Comparison of ENCODE assay signal across 14 mouse cellular contexts in the genomic region with DNA sequence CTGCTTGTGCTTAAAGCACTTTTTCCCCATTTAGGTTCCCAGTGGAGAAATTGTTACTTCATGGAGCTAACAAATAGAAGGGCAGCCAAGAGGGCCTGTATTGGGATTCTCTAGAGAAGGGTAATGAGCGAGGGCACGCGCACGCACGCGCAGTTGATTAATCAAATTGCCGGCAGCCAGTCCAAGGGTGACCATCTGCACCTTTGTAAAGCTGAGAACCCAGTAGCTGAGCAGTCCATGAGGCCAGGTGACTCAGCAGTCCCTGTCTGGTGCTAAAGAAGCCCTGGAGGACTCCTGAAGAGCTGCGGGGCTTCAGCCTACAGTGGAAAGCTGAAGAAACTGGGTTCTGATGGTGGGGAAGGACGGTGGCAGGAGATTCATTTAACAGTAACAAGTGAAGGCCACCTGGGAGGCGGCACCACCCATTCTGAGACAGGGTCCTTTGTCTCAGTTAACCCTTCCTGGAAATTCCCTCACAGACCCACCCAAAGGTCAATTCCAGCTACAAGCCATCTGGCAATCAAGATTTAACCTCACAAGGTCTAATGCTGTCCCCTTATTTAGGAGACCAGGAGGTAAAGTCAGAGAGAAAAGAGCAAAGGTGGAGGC.
A peak's percentile ranks its signal among the peaks of the same experiment; 100 is the strongest.
DNase-seq lines count a peak whose midpoint lies in the region; ATAC-seq and TF ChIP-seq lines count a peak whose summit lies in the region.
"Had no signal": no experiment of that assay in that cellular context is flagged by ENCODE, and none has a peak within 500 bp of the region (broad histone marks: within the 10 kb centered on the region; RNA-seq: fewer than 3 reads in every experiment).

No protein-coding gene starts in this region.

- peaks cover 10% of the 10 kb centered on the region for H3K4me1 ChIP-seq in hindbrain, embryonic 10.5 days (replicated peaks)
- no peaks in the 10 kb centered on the region; the same call in 1 of the 2 replicates for H3K4me1 ChIP-seq in hindbrain, postnatal 0 days (ENCODE audit: insufficient read depth, low read length)
- H3K4me1 ChIP-seq in hindbrain, embryonic 12.5 days: peaks cover 18% of the 10 kb centered on the region
- peaks cover 6% of the 10 kb centered on the region; the same call in 1 of the 2 replicates for H3K4me1 ChIP-seq in midbrain, postnatal 0 days (ENCODE audit: insufficient read depth, low read length)

- DNase-seq in hindbrain, embryonic 10.5 days (ENCODE audit: low spot score): no peak
- no peak for DNase-seq in hindbrain, postnatal 0 days (ENCODE audit: low spot score)
- peak; percentile 69 for DNase-seq in cerebellum, adult 11 months
- DNase-seq in midbrain, postnatal 0 days (ENCODE audit: low spot score): no peak
- no peak for DNase-seq in kidney, adult 9 months
- no peak for DNase-seq in left cerebral cortex, adult 2 months (ENCODE audit: extremely low spot score in 1 of 2, low spot score in 2 of 2)
- DNase-seq in kidney, postnatal 14 days: no peak
- DNase-seq: gastrocnemius, adult 2 months; heart, postnatal 4 days; kidney, adult 8-10 months; lung, postnatal 14 days had no signal

- no peaks in the 10 kb centered on the region for H3K36me3 ChIP-seq in hindbrain, embryonic 10.5 days
- no peaks in the 10 kb centered on the region for H3K36me3 ChIP-seq in hindbrain, postnatal 0 days (ENCODE audit: insufficient read depth, low read length)
- H3K36me3 ChIP-seq in hindbrain, embryonic 12.5 days: no peaks in the 10 kb centered on the region
- H3K36me3 ChIP-seq in midbrain, postnatal 0 days (ENCODE audit: insufficient read depth, low read length): no peaks in the 10 kb centered on the region

- no peak overlapping the region for H3K9ac ChIP-seq in hindbrain, postnatal 0 days (replicated peaks; ENCODE audit: low read length)
- no peak overlapping the region for H3K9ac ChIP-seq in hindbrain, embryonic 12.5 days
- no peak overlapping the region for H3K9ac ChIP-seq in midbrain, postnatal 0 days (replicated peaks; ENCODE audit: low read length, poor library complexity, severe bottlenecking)
- H3K9ac ChIP-seq: liver, embryonic 14.5 days had no signal

- intact Hi-C loops in left cerebral cortex, adult 2 months (cut with DNase I): no loop called here

- ATAC-seq in hindbrain, postnatal 0 days: no peak
- no peak for ATAC-seq in hindbrain, embryonic 12.5 days (ENCODE audit: low FRiP score)
- ATAC-seq in midbrain, postnatal 0 days (ENCODE audit: low FRiP score): no peak
- ATAC-seq: Patski had no signal

- no peak for TF ChIP-seq CTCF in hindbrain, postnatal 0 days (IDR thresholded peaks at IDR 0.05; ENCODE audit: low read depth)
- TF ChIP-seq CTCF in midbrain, postnatal 0 days (IDR thresholded peaks at IDR 0.05): no peak
- TF ChIP-seq CTCF in left cerebral cortex, adult 2 months (IDR thresholded peaks at IDR 0.05): no peak

- WGBS in hindbrain, embryonic 10.5 days: 82% methylated on average over 10 of the region's 10 CpGs
- WGBS in hindbrain, postnatal 0 days: 59% methylated on average over 10 of the region's 10 CpGs
- WGBS in hindbrain, embryonic 12.5 days: 62% methylated on average over 10 of the region's 10 CpGs
- WGBS in midbrain, postnatal 0 days: 56% methylated on average over 10 of the region's 10 CpGs

- peak overlapping the region; percentile 41; the same call in 1 of the 2 replicates for H3K27ac ChIP-seq in hindbrain, embryonic 10.5 days
- no peak overlapping the region for H3K27ac ChIP-seq in hindbrain, postnatal 0 days
- peak overlapping the region; percentile 76 for H3K27ac ChIP-seq in hindbrain, embryonic 12.5 days
- peak overlapping the region; percentile 57; the same call in 1 of the 2 replicates for H3K27ac ChIP-seq in midbrain, postnatal 0 days (ENCODE audit: low read depth, low read length)
- no peak overlapping the region for H3K27ac ChIP-seq in left cerebral cortex, adult 2 months
- H3K27ac ChIP-seq: gastrocnemius, adult 2 months; liver, embryonic 14.5 days had no signal

- no peak overlapping the region for H3K4me2 ChIP-seq in hindbrain, postnatal 0 days (ENCODE audit: low read depth, low read length)
- H3K4me2 ChIP-seq in hindbrain, embryonic 12.5 days (replicated peaks): no peak overlapping the region
- no peak overlapping the region for H3K4me2 ChIP-seq in midbrain, postnatal 0 days (ENCODE audit: low read depth, low read length, poor library complexity, severe bottlenecking)

- H3K4me3 ChIP-seq in hindbrain, embryonic 10.5 days: no peak overlapping the region
- H3K4me3 ChIP-seq in hindbrain, postnatal 0 days (ENCODE audit: low read length): no peak overlapping the region
- H3K4me3 ChIP-seq in hindbrain, embryonic 12.5 days: no peak overlapping the region
- H3K4me3 ChIP-seq in midbrain, postnatal 0 days (ENCODE audit: low read depth, low read length): no peak overlapping the region
- H3K4me3 ChIP-seq in left cerebral cortex, adult 2 months: no peak overlapping the region
- H3K4me3 ChIP-seq: gastrocnemius, adult 2 months had no signal

- H3K9me3 ChIP-seq in hindbrain, embryonic 10.5 days: no peaks in the 10 kb centered on the region
- H3K9me3 ChIP-seq in hindbrain, postnatal 0 days (ENCODE audit: low read length): no peaks in the 10 kb centered on the region
- no peaks in the 10 kb centered on the region for H3K9me3 ChIP-seq in hindbrain, embryonic 12.5 days (replicated peaks)
- H3K9me3 ChIP-seq in midbrain, postnatal 0 days (ENCODE audit: low read length): no peaks in the 10 kb centered on the region

- no peaks in the 10 kb centered on the region for H3K27me3 ChIP-seq in hindbrain, embryonic 10.5 days (ENCODE audit: insufficient read depth, poor library complexity, severe bottlenecking)
- no peaks in the 10 kb centered on the region for H3K27me3 ChIP-seq in hindbrain, postnatal 0 days (ENCODE audit: insufficient read depth, low read length)
- H3K27me3 ChIP-seq in hindbrain, embryonic 12.5 days: peaks cover 3% of the 10 kb centered on the region; the same call in 1 of the 2 replicates
- H3K27me3 ChIP-seq in midbrain, postnatal 0 days (ENCODE audit: insufficient read depth, low read length): no peaks in the 10 kb centered on the region

Comparison
In these comparisons a context has a peak if more than half of its experiments do, and no peak if none do; other contexts are left out.
1. H3K27ac ChIP-seq: peak in hindbrain, embryonic 10.5 days (single experiment), hindbrain, embryonic 12.5 days (single experiment) and midbrain, postnatal 0 days (single experiment); none in hindbrain, postnatal 0 days (single experiment) and left cerebral cortex, adult 2 months (single experiment).